Mouse (Mus musculus) layer of hippocampus, adult 9-10 months (tissue): ENCODE measurements around the gene Rps6kb2.
"Not testable (repeated sequence)": the region's sequence is repeated elsewhere in the genome, so short reads cannot be mapped to it uniquely, and the experiment has no call there.

ENCODE experiments used
- DNase-seq: peaks from one replicate; pipeline ENCODE4 v3.0.0; 2022; ENCODE audit warnings: low spot score

Rps6kb2 gene

GRCm38 (mm10) chr19:4139446-4139845 is 23.7 kb downstream of the Rps6kb2 start, which contains the start of gene Gpr152:
Gene Gpr152 (plus strand): TSS chr19:4139787.
- DNase-seq = no peak

GRCm38 (mm10) chr19:4137913-4138312 is 25.2 kb downstream of the Rps6kb2 start:
- DNase-seq = no peak

- no peak for DNase-seq
These were observed 26.7 kb downstream of the Rps6kb2 start for GRCm38 (mm10) chr19:4136463-4136862.

- DNase-seq = not testable (repeated sequence)
These were observed 27.2 kb downstream of the Rps6kb2 start for GRCm38 (mm10) chr19:4135963-4136345.

- not testable (repeated sequence) for DNase-seq
These were observed 27.8 kb downstream of the Rps6kb2 start for GRCm38 (mm10) chr19:4135229-4135962.

- DNase-seq = no peak
These were observed 28.8 kb downstream of the Rps6kb2 start for GRCm38 (mm10) chr19:4134354-4134753.

GRCm38 (mm10) chr19:4131768-4132167 is 31.4 kb downstream of the Rps6kb2 start:
- DNase-seq = no peak

- no peak for DNase-seq
These were observed 32.1 kb downstream of the Rps6kb2 start for GRCm38 (mm10) chr19:4131075-4131474.

GRCm38 (mm10) chr19:4130106-4130505 is 33.0 kb downstream of the Rps6kb2 start:
- DNase-seq = no peak

- DNase-seq = no peak
These were observed 33.7 kb downstream of the Rps6kb2 start for GRCm38 (mm10) chr19:4129462-4129861.

- DNase-seq = no peak
These were observed 36.2 kb downstream of the Rps6kb2 start for GRCm38 (mm10) chr19:4126759-4127495.

- DNase-seq = peak; percentile 91
These were observed 37.1 kb downstream of the Rps6kb2 start, which contains the start of gene Aip for GRCm38 (mm10) chr19:4125741-4126696. Gene Aip (minus strand): TSS chr19:4125858.

GRCm38 (mm10) chr19:4125268-4125667 is 37.9 kb downstream of the Rps6kb2 start:
- DNase-seq = not testable (repeated sequence)

GRCm38 (mm10) chr19:4124432-4124831 is 38.7 kb downstream of the Rps6kb2 start:
- no peak for DNase-seq

- no peak for DNase-seq
These were observed 40.5 kb downstream of the Rps6kb2 start for GRCm38 (mm10) chr19:4122411-4123370.

- DNase-seq = not testable (repeated sequence)
These were observed 41.3 kb downstream of the Rps6kb2 start for GRCm38 (mm10) chr19:4121896-4122295.

GRCm38 (mm10) chr19:4121097-4121805 is 41.9 kb downstream of the Rps6kb2 start:
- DNase-seq = peak; percentile 97

- DNase-seq = no peak
These were observed 42.7 kb downstream of the Rps6kb2 start for GRCm38 (mm10) chr19:4120496-4120895.

GRCm38 (mm10) chr19:4119716-4120487 is 43.3 kb downstream of the Rps6kb2 start:
- DNase-seq = no peak
